Mouse (Mus musculus): ENCODE data around the gene Psg22. TPM values are rescaled to one million over a fixed set of nuclear protein-coding genes. Genes with fewer than 3 reads are reported as not detected.

Gene Psg22
- total RNA-seq, 2 experiments from 2014 or later: not detected

Other genes starting within 250 kb of the Psg22 start
- not detected for gene Psg26, start 233.9 kb upstream of the Psg22 start, total RNA-seq (2021)
- gene Psg25, start 185.8 kb upstream of the Psg22 start, total RNA-seq (2021): not detected
- gene Psg27, start 150.8 kb upstream of the Psg22 start, total RNA-seq (2021): not detected
- not detected for gene Psg23, start 101.6 kb upstream of the Psg22 start, total RNA-seq (2021)
- not detected for gene Psg21, start 61.4 kb upstream of the Psg22 start, total RNA-seq (2021)
- not detected for gene Psg20, start 31.9 kb upstream of the Psg22 start, total RNA-seq (2021)
- gene Psg19, start 80.4 kb downstream of the Psg22 start, total RNA-seq (2021): not detected
- not detected for gene Psg17, start 103.5 kb downstream of the Psg22 start, total RNA-seq (2021)
- 1 to 10 TPM; 1.3 to 2.2 TPM for gene Mill2, start 121.9 kb downstream of the Psg22 start, total RNA-seq (2021)
- gene Pglyrp1, start 153.2 kb downstream of the Psg22 start, total RNA-seq (2021): 10 to 100 TPM; 15.5 to 23.3 TPM
- gene Ccdc61, start 192.3 kb downstream of the Psg22 start, total RNA-seq (2021): 10 to 100 TPM; 10.4 to 10.9 TPM
- 10 to 100 TPM; 76.3 to 79.4 TPM for gene Nova2, start 207.8 kb downstream of the Psg22 start, total RNA-seq (2021)